Mouse (Mus musculus) hindbrain, postnatal 0 days (tissue): ENCODE data around the gene Olfr549. TPM values are rescaled to one million over a fixed set of nuclear protein-coding genes. Genes with fewer than 3 reads are reported as not detected.

Experiments used
- ATAC-seq: fragments of 200-750 bp; cut with Nextera tagmentation; 2 replicates; pipeline ENCODE4 v1.8.0; 2017; ENCODE audit warnings: mild to moderate bottlenecking, moderate TSS enrichment, moderate library complexity
- DNase-seq: peaks from one replicate; pipeline ENCODE4 v3.0.0-alpha.2; 2015; ENCODE audit warnings: low spot score
- H3K27ac ChIP-seq: fragments of 300-500 bp; sonication (generic); 2 replicates; pipeline ENCODE4 v1.5.1; 2014; ENCODE audit warnings: mild to moderate bottlenecking
- H3K27me3 ChIP-seq: fragments of 300-500 bp; sonication (generic); 2 replicates; pipeline ENCODE4 v1.6.1; 2014; ENCODE audit warnings: low read length, mixed read lengths; ENCODE audit not compliant: insufficient read depth
- H3K36me3 ChIP-seq: fragments of 300-500 bp; sonication (generic); 2 replicates; pipeline ENCODE4 v1.6.1; 2014; ENCODE audit warnings: low read length, mixed read lengths; ENCODE audit not compliant: insufficient read depth
- H3K4me1 ChIP-seq: fragments of 300-500 bp; sonication (generic); 2 replicates; pipeline ENCODE4 v1.6.1; 2014; ENCODE audit warnings: antibody characterized with exemption, low read length, mixed read lengths; ENCODE audit not compliant: insufficient read depth
- H3K4me2 ChIP-seq: fragments of 300-500 bp; sonication (generic); 2 replicates; pipeline ENCODE4 v1.6.1; 2014; ENCODE audit warnings: low read depth, mild to moderate bottlenecking, low read length, moderate library complexity, mixed read lengths
- H3K4me3 ChIP-seq: fragments of 300-500 bp; sonication (generic); 2 replicates; pipeline ENCODE4 v1.5.1; 2014; ENCODE audit warnings: low read length
- H3K9ac ChIP-seq: fragments of 300-500 bp; sonication (generic); replicated peaks from 2 replicates; pipeline ENCODE4 v1.6.1; 2014; ENCODE audit warnings: mild to moderate bottlenecking, low read length, moderate library complexity, mixed read lengths
- H3K9me3 ChIP-seq: fragments of 300-500 bp; sonication (generic); 2 replicates; pipeline ENCODE4 v1.6.1; 2016; ENCODE audit warnings: low read length, mixed read lengths
- CTCF ChIP-seq: IDR thresholded peaks from 2 replicates; pipeline ENCODE4 v1.5.1; 2016; ENCODE audit warnings: antibody characterized with exemption, control low read depth, low read depth
- WGBS: fragments of 180-500 bp; shearing (Covaris S2); extraction: QIAGEN DNeasy Blood & Tissue Kit; methylation state at CpG from one replicate; pipeline ENCODE4 v1.1.7; 2014; 5-methylcytosine and 5-hydroxymethylcytosine counted together
- polyA plus RNA-seq: library from polyadenylated mRNA; unstranded; fragments of >200 nt; fragmentation: Nextera tagmentation; extraction: Ambion mirVana; gene quantifications from 2 replicates; pipeline ENCODE4 v1.2.1, GENCODE M21; 2015
- total RNA-seq: library from RNA; depleted of rRNA; stranded (reverse); fragments of >200 nt; gene quantifications from 2 replicates; pipeline ENCODE4 v1.2.3, GENCODE M21; 2014

Gene Olfr549
- total and polyA plus RNA-seq, 2 experiments from 2014 or later, result not detected

- no peak for TF ChIP-seq CTCF
- no peak overlapping the region for H3K4me3 ChIP-seq
- no peaks in the 10 kb centered on the region for H3K9me3 ChIP-seq
- H3K9ac ChIP-seq, result no peak overlapping the region
- no peaks in the 10 kb centered on the region for H3K36me3 ChIP-seq
- H3K4me2 ChIP-seq, result no peak overlapping the region
- no peak overlapping the region for H3K27ac ChIP-seq
- no peaks in the 10 kb centered on the region for H3K4me1 ChIP-seq
- H3K27me3 ChIP-seq, result no peaks in the 10 kb centered on the region
- no peak for DNase-seq
- ATAC-seq, result no peak
- 62% methylated on average over 3 of the region's 3 CpGs for WGBS
These were observed 8.4 kb upstream of the Olfr549 start for GRCm38 (mm10) chr7:102541251-102541650.

- DNase-seq (no peak), ATAC-seq (no peak)
- H3K4me1 ChIP-seq, result no peaks in the 10 kb centered on the region
- no peak overlapping the region for H3K4me3 ChIP-seq
- no peak overlapping the region for H3K9ac ChIP-seq
- no peaks in the 10 kb centered on the region for H3K36me3 ChIP-seq
- TF ChIP-seq CTCF, result no peak
- 85% methylated on average over 3 of the region's 3 CpGs for WGBS
- H3K27ac ChIP-seq, result no peak overlapping the region
- no peaks in the 10 kb centered on the region for H3K9me3 ChIP-seq
- H3K4me2 ChIP-seq, result no peak overlapping the region
- no peaks in the 10 kb centered on the region for H3K27me3 ChIP-seq
These were observed 3.6 kb downstream of the Olfr549 start for GRCm38 (mm10) chr7:102553279-102553678.

- TF ChIP-seq CTCF, result no peak
- Histone ChIP-seq H3K9me3 (no peaks in the 10 kb centered on the region), H3K4me1 (no peaks in the 10 kb centered on the region), H3K27me3 (no peaks in the 10 kb centered on the region), H3K4me3 (peak within 1 kb of the TSS; percentile 36), H3K9ac (no peak within 1 kb of the TSS; the same call in 1 of the 2 replicates), H3K4me2 (peak within 1 kb of the TSS; percentile 54), H3K27ac (no peak within 1 kb of the TSS), H3K36me3 (no peaks in the 10 kb centered on the region)
- 23% methylated on average over 10 of the region's 10 CpGs for WGBS
- DNase-seq (peak; percentile 36), ATAC-seq (peak; percentile 77; the same call in 1 of the 2 replicates)
These were observed 15.6 kb downstream of the Olfr549 start, which contains the start of gene Trim21 for GRCm38 (mm10) chr7:102564999-102565997. Trim21 (minus strand) TSS chr7:102565486.

- DNase-seq, result no peak
- Histone ChIP-seq H3K4me3 (no peak overlapping the region), H3K27ac (no peak overlapping the region), H3K27me3 (no peaks in the 10 kb centered on the region), H3K9me3 (no peaks in the 10 kb centered on the region), H3K4me2 (no peak overlapping the region), H3K36me3 (no peaks in the 10 kb centered on the region), H3K9ac (no peak overlapping the region), H3K4me1 (no peaks in the 10 kb centered on the region)
- ATAC-seq, result no peak
- no peak for TF ChIP-seq CTCF
- 94% methylated on average over 4 of the region's 4 CpGs for WGBS
These were observed 16.5 kb downstream of the Olfr549 start for GRCm38 (mm10) chr7:102566219-102566618.

- DNase-seq (no peak), ATAC-seq (no peak)
- TF ChIP-seq CTCF, result no peak
- no peak within 1 kb of the TSS for H3K27ac ChIP-seq
- H3K9ac ChIP-seq, result no peak within 1 kb of the TSS
- no peak within 1 kb of the TSS for H3K4me2 ChIP-seq
- H3K4me3 ChIP-seq, result no peak within 1 kb of the TSS
- no peaks in the 10 kb centered on the region for H3K9me3 ChIP-seq
- 95% methylated on average over 8 of the region's 8 CpGs for WGBS
- H3K4me1 ChIP-seq, result 0 out of 2 replicates have a peak, but pooled peaks cover 4% of the 10 kb centered on the region
- H3K36me3 ChIP-seq, result no peaks in the 10 kb centered on the region
- no peaks in the 10 kb centered on the region for H3K27me3 ChIP-seq
These were observed 21.5 kb downstream of the Olfr549 start, which contains the start of gene Olfr550 for GRCm38 (mm10) chr7:102571142-102571541. Olfr550 (plus strand) TSS chr7:102571442.

GRCm38 (mm10) chr7:102573174-102573830 lies 23.6 kb downstream of the Olfr549 start:
- Histone ChIP-seq H3K9ac (no peak overlapping the region), H3K4me2 (no peak overlapping the region), H3K36me3 (no peaks in the 10 kb centered on the region), H3K27ac (no peak overlapping the region), H3K9me3 (no peaks in the 10 kb centered on the region), H3K4me1 (0 out of 2 replicates have a peak, but pooled peaks cover 4% of the 10 kb centered on the region), H3K27me3 (no peaks in the 10 kb centered on the region), H3K4me3 (no peak overlapping the region)
- 61% methylated on average over 3 of the region's 3 CpGs for WGBS
- peak; percentile 21; the same call in 1 of the 2 replicates for ATAC-seq
- no peak for TF ChIP-seq CTCF
- DNase-seq, result peak; percentile 59
